Mouse (Mus musculus): ENCODE measurements around the gene Cwc15. TPM values are rescaled to one million over a fixed set of nuclear protein-coding genes. Genes with fewer than 3 reads are reported as not detected.

Gene Cwc15
- total RNA-seq, 2 experiments from 2014 or later: 161 to 287 TPM

DNA sequence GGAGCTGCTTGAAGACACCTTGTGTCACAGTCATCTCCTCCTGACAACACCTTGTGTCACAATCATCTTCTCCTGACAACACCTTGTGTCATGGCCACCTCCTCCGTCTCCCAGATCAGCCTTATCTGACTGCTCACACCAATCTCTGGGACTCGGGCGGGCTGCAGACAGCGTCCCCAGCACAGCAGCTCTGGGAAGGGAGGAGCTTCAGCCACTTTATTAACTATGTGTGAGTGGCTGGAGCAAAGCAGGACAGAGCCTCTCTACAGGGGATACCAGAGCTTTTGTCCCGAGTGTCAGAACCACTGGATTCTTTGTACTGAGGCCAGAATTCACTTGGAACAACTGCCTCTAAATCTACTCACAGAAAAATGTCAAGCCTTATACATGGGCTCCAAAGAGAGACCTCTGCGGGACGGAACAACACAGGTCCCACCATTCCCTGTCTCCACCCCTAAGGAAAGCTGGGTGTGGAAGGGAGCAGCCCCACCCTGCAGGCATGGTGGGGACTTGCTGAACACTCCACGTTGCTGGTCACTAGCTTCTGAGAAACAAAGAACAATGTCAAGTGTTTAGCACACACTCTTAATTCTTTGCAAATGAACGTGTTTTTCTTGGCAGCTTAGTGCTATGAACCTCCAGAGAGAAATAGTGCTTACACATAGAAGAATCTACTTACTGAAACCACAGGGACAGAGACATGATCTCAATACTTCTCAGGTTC is 43.8 kb downstream of the Cwc15 start:
- ATAC-seq (replicated peaks; ENCODE audit: low FRiP score, low TSS enrichment, poor library complexity, severe bottlenecking): no peak

DNA sequence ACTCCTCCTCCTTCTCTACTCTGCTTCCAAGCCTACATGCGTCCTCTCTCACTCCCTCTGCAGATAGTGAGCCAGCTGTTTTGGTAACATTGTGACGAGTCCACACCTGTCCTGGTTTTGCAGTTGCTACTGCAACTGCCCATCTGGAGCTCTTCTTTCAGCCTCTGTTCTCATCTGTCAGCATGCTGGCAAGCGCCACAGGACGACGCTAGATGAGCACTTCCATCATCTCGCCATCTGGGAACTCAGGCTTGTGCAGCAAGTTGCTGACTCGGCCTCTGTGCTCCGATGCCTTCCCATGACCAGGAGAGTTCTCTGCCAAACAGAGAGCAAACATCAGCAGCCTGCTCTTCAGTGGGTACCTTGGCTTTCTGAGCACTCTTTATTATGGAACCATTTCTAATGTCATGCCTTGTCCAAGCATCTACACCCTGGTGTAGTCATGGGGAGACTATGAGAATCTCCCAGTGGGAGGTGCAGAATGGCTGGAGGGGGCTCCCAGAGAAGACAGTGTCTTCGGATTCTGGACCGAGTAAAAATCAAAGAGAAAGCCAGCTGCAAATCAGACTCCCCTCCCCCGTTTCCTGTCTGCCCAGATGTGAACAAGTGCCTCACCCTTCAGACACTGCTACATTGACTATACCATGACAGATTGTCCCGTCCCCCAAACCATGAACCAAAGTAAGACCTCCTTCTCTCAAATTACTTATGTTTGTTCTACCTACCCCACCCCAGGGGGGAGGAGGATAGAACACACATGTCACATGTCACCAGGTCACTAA is 47.4 kb downstream of the Cwc15 start:
- no peak for ATAC-seq (replicated peaks; ENCODE audit: low FRiP score, low TSS enrichment, poor library complexity, severe bottlenecking)

DNA sequence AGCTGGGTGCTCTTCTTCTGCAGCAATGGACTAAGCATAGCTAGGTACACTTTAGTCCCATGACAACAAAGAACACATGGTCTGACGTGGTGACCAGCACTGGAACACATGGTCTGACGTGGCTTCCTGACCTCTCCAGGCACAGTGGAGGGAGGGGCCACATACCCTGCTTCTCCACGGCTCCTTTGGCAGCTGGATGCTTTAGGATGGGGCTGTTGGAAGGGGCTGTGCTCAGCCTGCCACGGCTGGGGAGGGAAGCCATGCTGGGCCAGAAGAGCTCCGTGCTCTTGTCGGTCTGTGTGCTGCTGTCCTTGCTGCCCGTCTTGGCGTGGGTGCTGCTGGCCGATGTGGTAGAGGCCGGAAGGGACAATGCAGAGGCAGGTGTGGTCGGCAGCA is 47.9 kb downstream of the Cwc15 start:
- no peak for ATAC-seq (replicated peaks; ENCODE audit: low FRiP score, low TSS enrichment, poor library complexity, severe bottlenecking)

DNA sequence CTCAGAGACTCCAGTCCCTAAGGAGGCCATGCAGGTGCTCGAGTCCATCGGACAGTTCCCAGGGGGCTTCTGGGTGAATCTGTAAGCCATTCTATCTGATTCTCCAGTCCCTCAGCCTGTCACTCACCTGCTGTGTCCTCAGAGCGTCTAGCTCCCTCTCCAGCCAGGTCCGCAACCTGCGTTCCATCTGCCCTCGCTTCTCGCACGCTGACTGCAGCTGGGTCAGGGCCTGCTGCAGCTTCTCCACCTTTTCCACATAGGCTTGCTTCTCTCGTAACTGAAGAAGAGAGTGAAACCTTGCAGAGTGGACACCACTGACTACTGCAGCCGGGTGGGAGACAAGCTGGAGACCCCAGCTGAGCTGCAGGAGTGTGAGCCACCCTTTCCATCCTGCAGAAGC is 57.9 kb downstream of the Cwc15 start:
- ATAC-seq (replicated peaks; ENCODE audit: low FRiP score, low TSS enrichment, poor library complexity, severe bottlenecking): no peak

DNA sequence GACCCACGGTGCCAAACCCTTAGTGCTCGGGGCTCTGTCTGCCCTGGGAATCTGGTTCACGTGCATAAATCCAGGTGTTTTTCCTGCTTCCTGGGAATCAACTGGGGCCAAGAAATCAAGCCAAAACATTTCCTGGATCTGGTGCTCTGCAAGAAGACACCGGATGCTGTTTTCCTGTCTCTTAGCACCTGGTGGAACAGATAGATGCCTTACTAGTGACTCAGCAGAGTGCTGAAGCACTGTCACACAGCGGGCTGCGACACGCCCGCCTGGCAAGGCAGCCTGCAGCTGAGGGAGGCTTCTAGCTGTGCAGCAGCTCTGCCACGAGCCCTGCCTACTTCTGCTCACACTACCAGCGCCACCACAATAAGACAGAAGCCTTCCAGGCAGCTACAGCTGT is 59.0 kb downstream of the Cwc15 start:
- peak; percentile 84 for ATAC-seq (replicated peaks; ENCODE audit: low FRiP score, low TSS enrichment, poor library complexity, severe bottlenecking)

DNA sequence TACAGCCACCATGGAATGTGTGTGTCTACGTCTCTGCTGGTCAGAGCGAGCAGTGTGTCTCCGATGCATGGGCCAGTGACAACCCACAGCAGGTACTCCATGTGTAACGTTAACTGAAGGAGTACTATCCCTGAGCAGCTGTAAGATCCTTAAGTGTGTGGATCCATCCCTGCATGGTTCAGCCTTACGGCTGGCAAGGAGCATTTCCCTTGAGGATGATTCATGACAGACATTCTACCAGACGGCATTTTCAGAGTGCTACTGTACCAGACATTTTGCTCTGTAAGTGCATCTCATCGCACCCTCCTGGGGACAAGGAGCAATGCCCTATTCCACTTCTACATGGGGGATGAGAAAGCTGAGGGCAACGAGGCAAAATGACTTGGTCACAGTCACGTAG is 59.6 kb downstream of the Cwc15 start:
- no peak for ATAC-seq (replicated peaks; ENCODE audit: low FRiP score, low TSS enrichment, poor library complexity, severe bottlenecking)

Other genes with a start within 250 kb of the Cwc15 start
- gene Sesn3, start 225.6 kb upstream of the Cwc15 start, total RNA-seq (2014; fragmentation: Nextera tagmentation): 4.2 and 4.3 TPM in 2 replicates
- 6.9 and 12.4 TPM in 2 replicates for gene Sesn3, start 225.6 kb upstream of the Cwc15 start, total RNA-seq (2017)
- gene Endod1, start 119.1 kb upstream of the Cwc15 start, total RNA-seq (2014; fragmentation: Nextera tagmentation): 28.0 and 34.4 TPM in 2 replicates
- 22.9 and 31.4 TPM in 2 replicates for gene Endod1, start 119.1 kb upstream of the Cwc15 start, total RNA-seq (2017)
- not detected in 2 replicates for gene Kdm4d, start 135 bp upstream of the Cwc15 start, total RNA-seq (2014; fragmentation: Nextera tagmentation)
- gene Kdm4d, start 135 bp upstream of the Cwc15 start, total RNA-seq (2017): not detected in 2 replicates
- gene Amotl1, start 144.4 kb downstream of the Cwc15 start, total RNA-seq (2014; fragmentation: Nextera tagmentation): not detected in 2 replicates
- not detected in 2 replicates for gene Amotl1, start 144.4 kb downstream of the Cwc15 start, total RNA-seq (2017)
- not detected in 2 replicates for gene Piwil4, start 240.1 kb downstream of the Cwc15 start, total RNA-seq (2014; fragmentation: Nextera tagmentation)
- gene Piwil4, start 240.1 kb downstream of the Cwc15 start, total RNA-seq (2017): not detected in 2 replicates

Data from megakaryocyte-erythroid progenitor cell, adult 5-6 weeks (primary cell).